Mouse (Mus musculus): ENCODE measurements at regions not wholly inside any gene's neighbourhood (a gene's known extent, or its start where the extent isn't known, plus 50 kb on each side); places are given as distances from the start of the nearest gene placed in this dataset.

GRCm38 (mm10) chr9:12492890-12493618 is 752.6 kb downstream of the Jrkl start:
- DNase-seq (ENCODE audit: low read depth, low spot score) = no peak

- DNase-seq (ENCODE audit: low read depth, low spot score) = peak; percentile 35
Observed at GRCm38 (mm10) chr9:12457810-12458209, 787.8 kb downstream of the Jrkl start.

- no peak for DNase-seq (ENCODE audit: low read depth, low spot score)
Observed at GRCm38 (mm10) chr9:12456695-12457094, 788.9 kb downstream of the Jrkl start.

GRCm38 (mm10) chr9:12434171-12434570 is 811.5 kb downstream of the Jrkl start:
- DNase-seq (ENCODE audit: low read depth, low spot score) = no peak

- DNase-seq (ENCODE audit: low read depth, low spot score) = peak; percentile 6
Observed at GRCm38 (mm10) chr9:12421906-12422305, 823.7 kb downstream of the Jrkl start.

GRCm38 (mm10) chr9:12408500-12408899 is 837.1 kb downstream of the Jrkl start:
- DNase-seq (ENCODE audit: low read depth, low spot score) = no peak

GRCm38 (mm10) chr9:12404185-12404584 is 841.4 kb downstream of the Jrkl start:
- DNase-seq (ENCODE audit: low read depth, low spot score) = no peak

GRCm38 (mm10) chr9:12395648-12396047 is 850.0 kb downstream of the Jrkl start:
- DNase-seq (ENCODE audit: low read depth, low spot score) = no peak

- DNase-seq (ENCODE audit: low read depth, low spot score) = no peak
Observed at GRCm38 (mm10) chr9:12380732-12381645, 864.6 kb downstream of the Jrkl start.

- DNase-seq (ENCODE audit: low read depth, low spot score) = no peak
Observed at GRCm38 (mm10) chr9:12380029-12380428, 865.6 kb downstream of the Jrkl start.

- DNase-seq (ENCODE audit: low read depth, low spot score) = no peak
Observed at GRCm38 (mm10) chr9:12344296-12344695, 901.3 kb downstream of the Jrkl start.

GRCm38 (mm10) chr9:12341453-12341852 is 904.2 kb downstream of the Jrkl start:
- no peak for DNase-seq (ENCODE audit: low read depth, low spot score)

- DNase-seq (ENCODE audit: low read depth, low spot score) = no peak
Observed at GRCm38 (mm10) chr9:12313517-12314075, 932.0 kb downstream of the Jrkl start.

GRCm38 (mm10) chr9:12313027-12313426 is 932.6 kb downstream of the Jrkl start:
- no peak for DNase-seq (ENCODE audit: low read depth, low spot score)

All from telencephalon, adult 2 months (tissue).